Mouse (Mus musculus) neutrophil, adult 5-6 weeks (primary cell): ENCODE measurements around the gene Cic. TPM values are rescaled to one million over a fixed set of nuclear protein-coding genes. Genes with fewer than 3 reads are reported as not detected.
"Not testable (repeated sequence)": the region's sequence is repeated elsewhere in the genome, so short reads cannot be mapped to it uniquely, and the experiment has no call there.

ENCODE experiments used
- ATAC-seq: fragments of 151-379, 151-347 bp; 2 replicates; pipeline ENCODE4 v1.8.0; 2017; ENCODE audit warnings: mild to moderate bottlenecking, moderate TSS enrichment; ENCODE audit not compliant: insufficient number of reproducible peaks, poor library complexity, low FRiP score, severe bottlenecking; ENCODE audit errors: extremely low read depth
- total RNA-seq: library from RNA; stranded (forward); fragments of 200-1000 nt; gene quantifications from 2 replicates; pipeline ENCODE4 v1.2.3, GENCODE M21; 2017

Gene Cic
- total RNA-seq, 1 experiment from 2014 or later = 163 TPM

DNA sequence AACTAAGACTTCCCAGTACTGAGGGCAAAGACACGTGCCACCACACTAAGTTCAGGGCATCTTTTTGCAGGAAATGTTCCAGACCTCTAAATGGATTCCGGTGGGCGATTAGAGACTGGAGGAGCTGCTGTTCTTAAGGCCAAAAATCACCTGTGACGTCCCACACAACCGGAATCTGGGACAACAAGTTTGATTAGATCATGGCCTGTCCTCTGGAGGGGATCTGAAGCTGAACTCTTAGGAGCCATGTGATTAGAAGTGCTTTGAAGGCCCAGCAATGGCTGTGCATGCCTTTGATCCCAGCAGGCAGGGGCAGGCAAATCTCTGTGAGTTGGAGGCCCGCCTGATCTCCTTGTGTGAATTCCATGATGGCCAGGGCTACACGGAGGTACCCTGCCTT lies 26.9 kb upstream of the Cic start:
- ATAC-seq = no peak

DNA sequence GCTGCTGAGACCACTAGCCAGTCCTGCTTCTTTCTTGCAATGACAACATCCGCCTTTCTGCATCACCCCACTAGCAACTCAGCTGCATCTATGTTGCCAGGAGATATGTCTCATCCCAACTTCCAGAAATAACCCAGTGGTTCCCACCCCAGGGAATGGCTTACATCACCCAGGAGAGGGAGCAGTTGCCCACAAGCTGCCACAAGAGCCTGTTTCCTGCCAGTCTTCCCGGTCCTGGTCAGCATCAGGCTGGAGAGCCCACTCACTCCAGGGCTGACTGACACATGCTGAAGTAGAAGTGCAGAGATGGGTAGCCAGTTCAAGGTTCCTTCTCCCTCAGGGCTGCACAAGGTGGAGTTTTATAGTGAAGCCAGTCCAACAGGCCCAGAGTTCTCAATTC lies 26.4 kb upstream of the Cic start:
- ATAC-seq = no peak

- ATAC-seq = no peak
These were observed 24.1 kb upstream of the Cic start for GRCm38 (mm10) chr7:25243361-25243760.

DNA sequence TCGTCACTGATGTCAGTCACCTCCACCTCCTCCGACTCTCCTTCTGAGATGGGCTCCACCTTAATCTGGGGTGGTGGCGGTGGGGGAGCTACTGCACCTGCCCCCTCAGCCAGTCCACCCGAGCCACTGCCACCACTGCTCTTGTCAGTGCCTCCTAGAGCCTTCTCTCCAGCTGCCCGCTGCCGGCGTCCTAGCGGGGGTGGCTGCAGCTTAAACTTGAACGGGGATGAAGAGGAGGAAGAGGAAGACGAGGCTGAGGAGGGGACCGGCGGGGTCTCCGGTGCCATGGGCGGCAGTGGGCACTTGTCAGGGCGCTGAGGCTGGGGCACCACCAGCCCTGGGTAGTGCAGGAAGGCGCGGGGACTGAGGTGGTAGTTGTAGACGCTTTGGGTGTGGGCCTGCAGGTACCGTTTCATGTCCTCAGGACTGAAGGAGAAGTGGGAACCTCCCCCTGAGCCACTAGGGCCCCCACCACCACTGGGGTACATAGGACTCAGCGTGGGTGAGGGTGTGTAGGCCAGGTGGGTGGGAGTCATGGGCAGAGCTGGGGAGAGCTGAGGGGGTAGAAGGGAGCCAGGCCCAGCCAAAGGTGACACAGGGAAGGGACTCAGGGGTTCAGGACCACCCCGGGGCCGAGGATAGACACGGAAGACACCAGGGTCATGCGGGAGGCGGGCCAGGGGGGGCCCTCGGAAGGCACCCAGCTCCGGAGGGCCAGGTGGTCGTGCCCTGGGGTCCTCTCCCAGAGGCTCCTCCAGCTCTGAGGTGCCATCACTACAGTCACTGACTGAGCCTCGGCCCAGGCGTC lies 22.7 kb upstream of the Cic start:
- no peak for ATAC-seq

DNA sequence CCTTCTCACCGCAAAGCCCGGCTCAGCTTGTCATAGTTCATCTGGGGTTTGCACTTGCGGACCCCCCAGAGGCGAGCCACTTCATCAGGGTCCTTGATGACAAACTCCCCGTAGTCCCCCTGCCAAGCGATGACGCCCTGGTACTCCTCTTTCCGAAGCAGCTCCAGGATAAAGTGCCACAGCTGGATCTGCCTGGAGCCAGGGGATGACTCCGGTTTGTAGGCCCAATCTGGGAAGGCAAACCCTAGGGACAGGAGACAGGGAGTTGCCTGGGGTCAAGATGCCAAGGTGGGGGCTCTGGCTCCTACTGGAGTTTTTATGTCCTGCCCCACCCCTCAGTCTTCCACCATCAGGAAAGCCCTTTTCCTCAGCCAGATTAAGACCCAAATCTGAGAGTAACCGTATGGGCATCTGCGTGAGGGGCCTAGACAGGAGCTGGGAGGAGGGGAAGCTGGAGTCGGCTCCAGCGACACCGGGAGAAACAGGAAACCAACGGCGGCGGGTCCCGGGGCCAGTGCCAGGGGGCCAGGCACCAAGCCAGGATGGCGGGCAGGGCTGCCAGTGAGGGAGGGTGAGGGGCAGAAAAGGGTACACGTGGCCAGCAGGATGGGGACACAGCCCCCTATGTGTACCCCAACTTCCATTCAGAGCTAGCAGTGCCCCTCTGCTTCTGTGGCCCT lies 21.3 kb upstream of the Cic start:
- no peak for ATAC-seq

DNA sequence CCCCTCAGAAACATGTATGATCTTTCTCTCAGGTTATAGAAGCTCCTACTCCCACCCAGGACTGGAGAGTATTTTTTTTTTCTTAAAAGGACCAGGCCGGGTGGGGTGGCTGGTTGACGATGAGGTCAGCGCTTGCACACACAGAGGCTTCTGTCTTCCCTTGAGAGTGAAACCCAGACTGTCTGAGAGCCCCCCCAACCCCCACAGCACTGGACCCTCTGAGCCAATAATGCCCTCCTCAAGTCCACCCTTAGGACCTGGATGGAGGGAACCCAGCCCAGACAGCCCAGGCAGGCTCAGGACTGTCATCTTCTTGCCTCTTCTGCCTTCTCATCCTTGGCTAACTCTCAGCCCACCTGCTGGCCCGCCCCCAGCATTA lies 20.8 kb upstream of the Cic start:
- no peak for ATAC-seq

- ATAC-seq = no peak
These were observed 20.0 kb upstream of the Cic start for GRCm38 (mm10) chr7:25247498-25247897.

- ATAC-seq = no peak
These were observed 19.4 kb upstream of the Cic start for GRCm38 (mm10) chr7:25248018-25248647.

GRCm38 (mm10) chr7:25248846-25249313 lies 18.6 kb upstream of the Cic start:
- no peak for ATAC-seq

- peak; percentile 21; the same call in 1 of the 2 replicates for ATAC-seq
These were observed 18.0 kb upstream of the Cic start for GRCm38 (mm10) chr7:25249314-25250140.

DNA sequence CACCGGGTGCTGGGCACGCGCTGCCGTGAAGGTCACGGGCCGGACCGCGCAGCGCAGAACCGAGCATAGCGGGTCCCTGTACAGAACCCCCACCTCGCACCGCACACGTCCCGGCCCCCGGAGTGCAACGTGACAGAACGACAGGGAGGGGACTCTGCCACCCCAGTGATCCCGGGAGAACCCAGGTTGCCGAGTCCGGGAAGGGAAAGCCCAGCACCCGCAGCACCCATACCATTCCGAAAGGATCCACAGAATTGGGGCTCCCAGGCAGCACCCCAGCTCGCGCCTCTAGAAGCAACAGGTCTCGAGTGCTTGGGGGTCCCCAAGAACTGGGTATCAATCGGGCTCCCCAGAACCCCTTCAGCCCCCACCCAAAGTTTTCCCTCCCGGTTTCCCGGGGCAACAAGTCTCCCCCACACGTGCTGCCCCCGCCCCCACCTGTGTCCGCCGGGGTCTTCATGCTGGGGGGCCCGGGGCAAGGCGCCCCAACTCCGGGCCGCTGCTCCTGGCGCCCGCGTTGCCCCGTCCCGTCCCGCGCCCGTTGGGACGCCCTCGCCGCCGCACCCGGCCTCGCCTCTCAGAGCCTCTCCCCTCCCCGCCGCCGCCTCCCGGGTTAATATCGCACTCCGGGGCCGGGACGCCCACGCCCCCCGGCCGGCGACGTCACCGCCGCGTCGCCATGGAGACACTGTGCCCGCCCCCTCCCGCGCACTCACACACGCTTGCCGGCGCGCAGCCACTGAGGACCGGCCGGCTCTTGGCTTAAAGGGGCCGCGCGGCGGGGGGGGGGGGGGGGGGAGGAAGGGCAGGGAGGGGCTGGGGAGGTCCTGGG lies 17.1 kb upstream of the Cic start, which contains the start of gene Erf:
TSS of gene Erf (minus strand) at position 621 of the 832 bp plus-strand sequence.
- peak; percentile 72 for ATAC-seq

GRCm38 (mm10) chr7:25251071-25251791 lies 16.3 kb upstream of the Cic start:
- ATAC-seq = no peak

DNA sequence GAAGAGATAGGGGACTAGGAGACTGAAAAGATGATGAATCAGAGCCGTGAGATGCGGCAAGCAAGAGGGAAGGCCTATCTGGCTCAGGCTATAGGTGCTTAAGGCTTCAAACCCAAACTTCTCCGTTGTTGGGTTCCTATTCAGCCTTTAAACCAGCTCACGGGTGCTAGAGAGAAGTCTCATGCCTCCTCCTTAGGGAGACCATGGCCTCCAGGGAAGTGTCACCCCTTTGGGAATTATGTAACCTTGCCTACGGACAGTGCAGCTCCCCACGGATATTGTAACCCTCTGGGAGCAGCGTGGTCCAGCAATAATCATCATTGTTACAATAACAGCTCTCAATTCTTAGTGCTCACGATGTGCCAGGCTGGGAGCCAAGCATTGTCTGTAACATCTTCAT lies 15.7 kb upstream of the Cic start:
- no peak for ATAC-seq

DNA sequence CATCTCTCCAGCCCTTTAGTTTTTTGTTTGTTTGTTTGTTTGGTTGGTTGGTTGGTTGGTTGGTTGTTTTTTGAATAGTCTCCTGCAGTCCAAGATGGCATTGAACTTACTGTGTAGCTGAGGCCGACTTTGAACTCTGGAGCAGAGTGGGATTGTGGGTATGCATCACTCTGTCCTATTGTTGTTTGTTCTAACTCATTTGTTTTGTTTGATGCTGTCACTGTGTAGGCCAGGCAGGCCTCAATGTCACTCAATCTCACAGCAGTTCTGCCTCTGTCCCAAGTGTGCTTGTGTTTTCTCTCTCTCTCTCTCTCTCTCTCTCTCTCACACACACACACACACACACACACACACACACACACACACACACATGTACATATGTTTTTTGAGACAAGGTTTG lies 5.6 kb upstream of the Cic start:
- no peak for ATAC-seq

GRCm38 (mm10) chr7:25263968-25264870 lies 3.3 kb upstream of the Cic start:
- ATAC-seq = no peak

GRCm38 (mm10) chr7:25265743-25266142 lies 1.8 kb upstream of the Cic start:
- ATAC-seq = not testable (repeated sequence)
